Mouse (Mus musculus): ENCODE results near the gene Fyn. TPM values are rescaled to one million over a fixed set of nuclear protein-coding genes. Genes with fewer than 3 reads are reported as not detected.

The Fyn gene
- polyA plus RNA-seq, 1 experiment from 2014 or later: 70.3 TPM

DNA sequence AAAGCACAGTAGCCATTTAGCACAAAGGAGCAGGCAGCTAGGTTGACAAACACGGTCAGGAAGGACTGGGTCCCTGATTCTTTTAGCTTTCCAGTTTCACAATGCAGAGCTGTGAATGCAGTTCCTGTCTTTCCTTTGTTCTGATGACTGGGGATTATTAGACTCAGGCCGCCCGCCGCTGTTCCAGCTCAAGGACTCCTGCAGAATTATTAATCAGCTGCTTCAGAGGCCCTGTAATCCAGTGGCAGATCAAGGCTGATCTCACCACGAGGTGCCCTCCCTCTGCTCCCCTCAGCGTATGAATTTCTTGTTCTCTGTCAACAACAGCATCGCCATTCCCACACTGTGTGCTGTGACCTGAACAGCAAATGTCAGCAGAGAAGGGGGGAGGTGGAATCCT is 172.3 kb downstream of the Fyn start:
- H3K4me1 ChIP-seq: peaks cover 69% of the 10 kb centered on the region
- no peaks in the 10 kb centered on the region for H3K9me3 ChIP-seq
- H3K9ac ChIP-seq: peak overlapping the region; percentile 30; the same call in 1 of the 2 replicates
- H3K27me3 ChIP-seq (replicated peaks): no peaks in the 10 kb centered on the region
- peak overlapping the region; percentile 7; the same call in 1 of the 2 replicates for H3K4me2 ChIP-seq
- 3% methylated on average over 7 of the region's 7 CpGs for WGBS
- peak overlapping the region; percentile 96 for H3K27ac ChIP-seq
- ATAC-seq (replicated peaks): peak; percentile 86
- 0 out of 2 replicates have a peak, but pooled peaks cover 5% of the 10 kb centered on the region for H3K36me3 ChIP-seq (replicated peaks)
- no peak overlapping the region for H3K4me3 ChIP-seq

DNA sequence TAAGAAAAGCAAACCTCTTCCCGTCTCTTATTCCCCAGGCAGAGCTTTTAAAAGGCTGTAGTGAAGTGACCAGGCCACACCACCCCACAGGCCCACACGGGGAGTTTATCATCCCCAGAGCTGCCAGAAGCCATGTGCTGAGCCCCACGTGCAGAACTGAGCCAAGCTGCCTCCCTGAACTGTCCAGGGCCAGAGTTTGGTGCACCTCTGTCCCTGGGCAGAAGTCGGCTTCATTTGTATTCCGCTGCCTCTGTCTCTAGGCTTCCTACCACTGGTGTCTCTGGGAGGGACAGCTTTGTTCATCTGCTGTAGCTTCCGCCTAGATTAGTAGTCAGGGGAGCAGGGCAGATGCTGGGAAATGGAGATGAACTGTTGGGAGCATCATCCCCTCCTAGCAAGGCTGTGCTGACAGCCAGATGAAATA is 172.8 kb downstream of the Fyn start:
- no peaks in the 10 kb centered on the region for H3K9me3 ChIP-seq
- 0 out of 2 replicates have a peak, but pooled peaks cover 5% of the 10 kb centered on the region for H3K36me3 ChIP-seq (replicated peaks)
- 6% methylated on average over 6 of the region's 6 CpGs for WGBS
- peaks cover 65% of the 10 kb centered on the region for H3K4me1 ChIP-seq
- ATAC-seq (replicated peaks): peak; percentile 70
- H3K4me2 ChIP-seq: peak overlapping the region; percentile 7; the same call in 1 of the 2 replicates
- H3K27me3 ChIP-seq (replicated peaks): no peaks in the 10 kb centered on the region
- no peak overlapping the region for H3K4me3 ChIP-seq
- H3K27ac ChIP-seq: peak overlapping the region; percentile 96
- H3K9ac ChIP-seq: peak overlapping the region; percentile 30

DNA sequence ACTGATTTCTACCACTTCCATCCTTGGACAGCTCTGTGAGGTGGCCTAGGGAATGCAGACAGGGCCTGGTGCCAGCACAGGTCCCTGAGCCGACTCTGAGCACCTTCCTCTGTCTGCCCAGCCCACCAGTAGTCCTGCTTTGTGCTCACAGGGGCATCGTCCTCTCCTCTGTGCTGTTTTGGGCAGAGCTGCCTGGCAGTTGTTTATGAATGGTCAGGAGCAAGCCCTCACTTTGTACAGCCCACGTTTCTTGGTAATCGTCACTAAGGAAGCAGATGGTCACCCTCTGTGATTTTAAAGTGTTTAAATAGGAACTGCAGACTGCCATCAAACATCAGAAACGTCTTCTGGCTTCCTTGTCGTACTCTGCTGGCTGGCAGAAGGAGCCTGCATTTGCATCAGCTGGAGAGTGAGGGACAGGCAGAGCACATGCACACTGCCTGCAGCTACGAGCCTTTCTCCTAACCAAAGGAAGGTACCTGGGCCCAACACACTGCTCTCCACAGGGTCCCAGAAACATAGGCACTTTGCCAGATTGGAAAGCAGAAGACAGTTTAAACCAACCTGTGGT is 173.4 kb downstream of the Fyn start:
- peak; percentile 59 for ATAC-seq (replicated peaks)
- no peaks in the 10 kb centered on the region for H3K27me3 ChIP-seq (replicated peaks)
- 5% methylated on average over 7 of the region's 7 CpGs for WGBS
- peaks cover 59% of the 10 kb centered on the region for H3K4me1 ChIP-seq
- H3K36me3 ChIP-seq (replicated peaks): 0 out of 2 replicates have a peak, but pooled peaks cover 5% of the 10 kb centered on the region
- no peaks in the 10 kb centered on the region for H3K9me3 ChIP-seq
- peak overlapping the region; percentile 96 for H3K27ac ChIP-seq
- H3K4me3 ChIP-seq: no peak overlapping the region
- no peak overlapping the region for H3K4me2 ChIP-seq
- H3K9ac ChIP-seq: peak overlapping the region; percentile 25

DNA sequence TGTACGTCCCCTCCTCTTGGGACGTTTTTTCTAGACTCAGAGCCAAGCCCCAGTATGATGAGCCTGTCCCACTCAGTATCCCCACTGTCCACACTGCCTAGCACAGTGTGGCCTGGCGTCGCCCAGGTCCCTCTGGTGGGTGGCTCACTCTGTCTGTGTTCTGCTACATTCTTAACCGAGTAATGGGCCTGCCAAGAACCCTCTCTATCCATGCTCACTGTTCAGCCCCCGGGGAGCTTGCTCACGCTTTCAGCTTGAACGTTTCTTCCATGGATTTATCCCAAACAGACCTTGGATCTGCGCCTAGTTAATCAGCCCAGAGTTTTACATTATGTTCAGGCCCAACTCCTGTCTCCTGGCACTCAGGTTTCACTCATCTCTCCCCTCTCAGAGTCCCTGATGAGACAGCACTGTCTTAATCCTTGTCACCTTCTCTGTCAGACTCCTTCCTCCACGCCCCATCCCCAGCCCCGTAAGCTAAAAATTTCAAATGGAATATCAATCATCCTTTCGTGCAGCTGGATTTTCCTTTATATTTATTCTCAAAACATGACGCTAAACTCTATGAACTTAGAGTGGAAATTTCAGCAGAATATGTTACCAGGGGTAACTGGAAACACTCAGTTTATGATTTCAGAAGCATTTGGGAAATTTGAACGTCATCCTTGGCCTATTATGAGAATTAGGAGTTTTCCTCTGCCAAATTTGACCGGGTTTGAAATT is 174.0 kb downstream of the Fyn start:
- Histone ChIP-seq H3K4me2 (no peak overlapping the region), H3K36me3 (replicated peaks) (0 out of 2 replicates have a peak, but pooled peaks cover 5% of the 10 kb centered on the region), H3K27me3 (replicated peaks) (no peaks in the 10 kb centered on the region), H3K4me3 (no peak overlapping the region), H3K27ac (peak overlapping the region; percentile 96), H3K4me1 (peaks cover 56% of the 10 kb centered on the region), H3K9ac (peak overlapping the region; percentile 25), H3K9me3 (no peaks in the 10 kb centered on the region)
- peak; percentile 32 for ATAC-seq (replicated peaks)
- WGBS: 44% methylated on average over 15 of the region's 15 CpGs

DNA sequence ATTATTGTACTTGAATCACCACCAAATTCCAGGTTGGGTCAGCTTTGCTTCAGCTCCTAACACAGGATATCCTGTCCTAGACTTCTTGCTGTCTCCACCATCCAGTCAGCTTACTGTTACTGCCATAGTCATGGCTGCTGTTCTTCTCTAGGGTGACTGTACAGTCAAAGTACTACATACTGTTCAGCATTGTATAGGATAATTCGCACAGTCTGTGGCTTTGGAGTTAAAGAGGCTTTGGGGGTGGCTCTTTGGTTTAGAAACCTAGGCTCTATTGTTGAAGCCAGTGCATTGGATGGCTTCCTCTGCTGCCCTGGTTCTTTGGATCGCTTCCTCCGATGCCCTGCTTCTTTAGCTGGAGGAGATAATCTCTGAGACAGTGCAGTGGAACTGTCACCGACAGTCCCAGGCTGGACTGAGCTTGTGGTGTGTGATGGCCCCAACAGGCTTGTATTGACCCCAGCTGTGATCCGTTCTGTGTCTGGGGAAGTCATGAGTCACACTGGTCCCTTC is 174.7 kb downstream of the Fyn start:
- no peak overlapping the region; the same call in 1 of the 2 replicates for H3K9ac ChIP-seq

DNA sequence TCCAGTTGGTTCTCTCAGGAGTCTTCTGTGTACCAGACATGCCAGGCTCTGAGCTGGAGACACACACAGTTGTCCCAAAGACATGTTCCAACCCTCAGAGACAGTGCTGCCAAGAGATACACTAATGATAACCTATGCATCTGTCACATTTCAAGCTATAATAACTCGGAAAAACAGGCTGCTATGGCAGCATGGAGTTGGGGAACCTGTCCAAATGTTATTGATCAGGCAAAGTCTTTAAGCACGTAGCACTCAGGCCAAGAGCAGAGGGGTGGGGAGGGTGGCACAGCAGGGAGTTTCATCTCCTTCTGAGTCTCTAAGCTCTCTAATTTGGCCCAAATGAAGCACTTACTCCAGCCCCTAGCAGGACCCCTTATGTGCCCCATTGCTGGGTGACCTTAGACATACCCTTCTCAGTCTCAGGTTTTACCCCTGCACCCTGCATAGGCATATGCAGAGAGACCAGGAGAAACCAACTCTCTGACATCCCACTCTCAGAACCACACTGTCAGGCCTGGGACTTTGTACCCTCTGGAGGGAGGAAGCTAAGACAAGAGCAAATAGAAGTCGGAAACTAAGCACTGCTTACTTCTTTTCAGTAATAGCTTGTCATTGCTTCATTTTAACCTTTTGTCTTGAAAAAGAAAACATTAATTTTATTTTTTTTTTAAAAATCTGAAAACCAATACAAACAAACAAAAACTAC is 178.9 kb downstream of the Fyn start:
- no peak for ATAC-seq (replicated peaks)
- Histone ChIP-seq H3K4me3 (no peak overlapping the region), H3K27ac (0 out of 2 replicates have a peak overlapping the region, but pooled peaks have one; percentile 1), H3K4me1 (peaks cover 57% of the 10 kb centered on the region), H3K27me3 (replicated peaks) (no peaks in the 10 kb centered on the region), H3K9ac (no peak overlapping the region), H3K4me2 (no peak overlapping the region), H3K9me3 (no peaks in the 10 kb centered on the region), H3K36me3 (replicated peaks) (0 out of 2 replicates have a peak, but pooled peaks cover 5% of the 10 kb centered on the region)
- WGBS: 78% methylated on average over 3 of the region's 3 CpGs

More for the DNA sequence above, 174.7 kb downstream of the Fyn start:
- peaks cover 56% of the 10 kb centered on the region for H3K4me1 ChIP-seq
- 0 out of 2 replicates have a peak, but pooled peaks cover 5% of the 10 kb centered on the region for H3K36me3 ChIP-seq (replicated peaks)
- no peaks in the 10 kb centered on the region for H3K9me3 ChIP-seq
- WGBS: 60% methylated on average over 5 of the region's 5 CpGs
- no peaks in the 10 kb centered on the region for H3K27me3 ChIP-seq (replicated peaks)
- H3K27ac ChIP-seq: peak overlapping the region; percentile 96
- ATAC-seq (replicated peaks): no peak
- H3K4me3 ChIP-seq: no peak overlapping the region
- H3K4me2 ChIP-seq: no peak overlapping the region

DNA sequence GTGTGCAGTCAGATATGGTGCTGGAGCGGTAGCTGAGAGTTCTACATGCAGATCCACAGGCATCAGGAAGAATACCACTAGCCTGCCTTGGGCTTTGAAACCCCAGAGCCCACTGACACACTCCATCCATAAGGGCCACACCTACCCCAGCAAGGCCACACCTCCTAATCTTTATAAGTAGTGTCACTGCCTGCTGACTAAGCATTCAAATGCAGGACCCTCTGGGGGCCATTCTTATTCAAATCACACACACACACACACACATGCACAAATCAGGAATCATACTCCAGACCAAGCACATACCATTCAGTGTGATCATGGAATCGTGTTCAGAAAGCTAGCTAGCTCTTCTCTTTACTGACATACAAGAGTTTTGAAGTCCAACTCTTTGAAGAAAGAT is 182.1 kb downstream of the Fyn start:
- 85% methylated on average over 2 of the region's 2 CpGs for WGBS
- Histone ChIP-seq H3K4me1 (peaks cover 67% of the 10 kb centered on the region), H3K9ac (no peak overlapping the region), H3K4me2 (no peak overlapping the region), H3K4me3 (no peak overlapping the region), H3K36me3 (replicated peaks) (no peaks in the 10 kb centered on the region), H3K9me3 (no peaks in the 10 kb centered on the region), H3K27ac (peak overlapping the region; percentile 92), H3K27me3 (replicated peaks) (no peaks in the 10 kb centered on the region)
- ATAC-seq (replicated peaks): no peak

DNA sequence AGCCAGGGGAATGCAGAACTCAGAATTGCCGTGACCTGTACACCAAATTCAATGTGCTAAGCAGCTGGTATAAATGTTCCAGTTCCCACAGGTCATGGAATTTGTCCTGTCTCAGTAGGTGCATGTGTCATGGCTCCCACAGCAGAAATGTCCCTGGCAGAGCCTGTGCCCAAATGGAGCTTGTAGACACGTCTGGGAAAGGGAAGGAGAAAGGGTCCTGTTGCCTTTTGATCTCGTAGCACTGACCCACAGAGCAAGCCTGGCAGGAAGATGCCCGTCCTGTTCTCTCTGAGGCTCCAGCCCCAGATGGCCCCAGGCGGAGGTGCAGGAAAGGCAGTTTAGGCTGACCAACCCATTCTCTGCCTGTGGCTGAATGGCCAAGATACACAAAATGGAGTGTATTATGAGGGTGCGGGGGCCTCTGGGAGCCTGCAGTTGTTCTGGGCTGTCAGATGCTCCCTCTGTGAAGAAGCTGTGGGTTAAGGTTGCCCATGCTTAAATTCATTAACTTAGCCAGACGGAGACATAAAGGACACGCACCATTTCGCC is 183.1 kb downstream of the Fyn start:
- ATAC-seq (replicated peaks): peak; percentile 1; the same call in 1 of the 2 replicates
- no peak overlapping the region for H3K4me2 ChIP-seq
- H3K4me3 ChIP-seq: no peak overlapping the region
- H3K27ac ChIP-seq: peak overlapping the region; percentile 92
- H3K36me3 ChIP-seq (replicated peaks): no peaks in the 10 kb centered on the region
- no peaks in the 10 kb centered on the region for H3K9me3 ChIP-seq
- no peaks in the 10 kb centered on the region for H3K27me3 ChIP-seq (replicated peaks)
- H3K4me1 ChIP-seq: peaks cover 68% of the 10 kb centered on the region
- peak overlapping the region; percentile 24; the same call in 1 of the 2 replicates for H3K9ac ChIP-seq
- 25% methylated on average over 9 of the region's 9 CpGs for WGBS

DNA sequence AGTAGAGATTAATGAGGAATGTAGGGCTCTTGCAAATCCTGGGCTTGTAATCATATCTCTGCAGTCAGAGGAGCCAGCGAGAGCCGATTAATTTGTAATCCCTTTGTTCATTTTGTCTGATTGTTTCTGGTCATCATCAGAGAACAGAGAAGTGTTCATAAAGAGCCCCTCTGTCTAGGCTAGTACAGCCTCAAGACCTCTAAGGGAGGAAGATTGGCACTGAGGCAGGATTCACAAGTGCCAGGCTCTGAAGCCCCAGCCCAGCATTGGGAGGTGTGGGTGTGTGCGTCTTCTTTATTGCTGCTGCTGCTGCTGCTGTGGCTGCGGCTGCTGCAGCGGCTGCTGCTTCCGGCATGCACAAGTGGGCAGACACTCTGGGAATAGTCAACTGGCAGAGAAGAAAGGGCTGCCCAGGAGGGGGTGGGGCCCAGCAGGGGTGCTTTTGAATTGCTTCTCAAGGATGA is 183.7 kb downstream of the Fyn start:
- no peaks in the 10 kb centered on the region for H3K27me3 ChIP-seq (replicated peaks)
- peak; percentile 74 for ATAC-seq (replicated peaks)
- peak overlapping the region; percentile 92 for H3K27ac ChIP-seq
- H3K9me3 ChIP-seq: no peaks in the 10 kb centered on the region
- H3K4me3 ChIP-seq: no peak overlapping the region
- no peaks in the 10 kb centered on the region for H3K36me3 ChIP-seq (replicated peaks)
- peak overlapping the region; percentile 24 for H3K9ac ChIP-seq
- H3K4me2 ChIP-seq: no peak overlapping the region
- H3K4me1 ChIP-seq: peaks cover 69% of the 10 kb centered on the region
- 4% methylated on average over 6 of the region's 6 CpGs for WGBS

DNA sequence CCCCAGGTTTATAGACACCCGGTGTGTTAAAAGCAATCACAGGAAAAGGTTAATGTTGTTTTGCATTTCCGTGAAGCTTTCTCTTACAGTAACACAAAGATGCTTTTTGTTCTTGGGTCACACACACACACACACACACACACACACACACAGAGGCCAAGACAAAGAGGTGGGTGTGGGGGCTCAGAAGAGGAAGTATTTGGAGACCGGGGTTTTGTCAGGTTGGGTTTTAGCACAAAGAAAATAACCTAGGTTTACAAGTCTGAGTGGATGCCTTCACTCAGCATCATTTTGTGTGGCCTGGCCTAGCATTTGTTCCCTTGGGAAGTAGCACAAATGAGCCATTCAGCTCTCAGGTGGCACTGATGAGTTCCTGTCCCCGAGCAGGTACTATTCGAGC is 184.2 kb downstream of the Fyn start:
- peak; percentile 10; the same call in 1 of the 2 replicates for ATAC-seq (replicated peaks)
- no peaks in the 10 kb centered on the region for H3K27me3 ChIP-seq (replicated peaks)
- no peaks in the 10 kb centered on the region for H3K9me3 ChIP-seq
- 15% methylated on average over 5 of the region's 5 CpGs for WGBS
- no peak overlapping the region for H3K4me2 ChIP-seq
- H3K4me3 ChIP-seq: no peak overlapping the region
- peaks cover 74% of the 10 kb centered on the region for H3K4me1 ChIP-seq
- H3K9ac ChIP-seq: peak overlapping the region; percentile 16; the same call in 1 of the 2 replicates
- peak overlapping the region; percentile 92 for H3K27ac ChIP-seq
- H3K36me3 ChIP-seq (replicated peaks): no peaks in the 10 kb centered on the region

DNA sequence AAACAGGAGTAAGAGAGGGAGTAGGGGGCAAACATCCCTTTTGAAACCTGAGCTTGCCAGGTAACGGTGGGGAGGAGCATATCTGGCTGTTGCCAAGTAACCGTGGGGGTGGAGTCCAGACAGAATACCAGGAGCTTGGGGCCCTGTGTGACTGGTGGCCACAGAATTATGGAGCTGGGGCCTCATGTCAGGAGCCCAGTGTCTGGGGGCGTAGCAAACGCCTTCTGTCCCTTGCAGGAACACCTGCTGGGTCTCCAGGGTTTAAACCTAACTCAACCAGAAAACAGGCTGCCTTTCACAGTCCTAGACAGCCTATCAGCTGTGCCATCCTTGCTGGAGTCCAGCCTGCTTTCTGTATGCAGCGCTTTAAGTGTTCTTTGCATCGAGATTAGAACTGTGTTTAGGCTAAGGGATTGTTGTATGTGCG is 186.6 kb downstream of the Fyn start:
- H3K9me3 ChIP-seq: no peaks in the 10 kb centered on the region
- H3K4me1 ChIP-seq: peaks cover 75% of the 10 kb centered on the region
- WGBS: 24% methylated on average over 7 of the region's 7 CpGs
- no peak overlapping the region for H3K4me2 ChIP-seq
- no peaks in the 10 kb centered on the region for H3K36me3 ChIP-seq (replicated peaks)
- no peak overlapping the region for H3K4me3 ChIP-seq
- peak overlapping the region; percentile 92 for H3K27ac ChIP-seq
- no peak overlapping the region for H3K9ac ChIP-seq
- ATAC-seq (replicated peaks): no peak
- H3K27me3 ChIP-seq (replicated peaks): no peaks in the 10 kb centered on the region
